Mouse (Mus musculus): ENCODE measurements around the gene Cep57. TPM values are rescaled to one million over a fixed set of nuclear protein-coding genes. Genes with fewer than 3 reads are reported as not detected.

Gene Cep57
- polyA plus RNA-seq (2015; fragmentation: Nextera tagmentation; extraction: Ambion mirVana), result 35.2 and 36.5 TPM in 2 replicates

- ATAC-seq, result peak; percentile 96
- Histone ChIP-seq H3K9ac (ENCODE audit: low read depth, low read length) (peak within 1 kb of the TSS; percentile 93), H3K4me3 (ENCODE audit: low read depth, low read length) (peak within 1 kb of the TSS; percentile 83), H3K36me3 (ENCODE audit: control insufficient read depth, insufficient read depth, low read length) (peaks cover 11% of the 10 kb centered on the region), H3K27me3 (ENCODE audit: control insufficient read depth, insufficient read depth, low read depth, low read length) (no peaks in the 10 kb centered on the region), H3K9me3 (replicated peaks; ENCODE audit: control insufficient read depth, low read length, poor library complexity, severe bottlenecking) (no peaks in the 10 kb centered on the region), H3K27ac (ENCODE audit: low read length) (peak within 1 kb of the TSS; percentile 98), H3K4me2 (ENCODE audit: low read length) (peak within 1 kb of the TSS; percentile 87), H3K4me1 (ENCODE audit: control insufficient read depth, insufficient read depth, low read length) (peaks cover 23% of the 10 kb centered on the region)
- under 1% methylated on average over 44 of the region's 44 CpGs for WGBS
These were observed at the start of gene Cep57 for GRCm38 (mm10) chr9:13826832-13827405. Gene Cep57 (minus strand): TSS chr9:13827107.

GRCm38 (mm10) chr9:13875340-13875739 is 48.4 kb upstream of the Cep57 start:
- Histone ChIP-seq H3K9me3 (replicated peaks; ENCODE audit: control insufficient read depth, low read length, poor library complexity, severe bottlenecking) (no peaks in the 10 kb centered on the region), H3K4me2 (ENCODE audit: low read length) (no peak overlapping the region), H3K4me1 (ENCODE audit: control insufficient read depth, insufficient read depth, low read length) (no peaks in the 10 kb centered on the region), H3K27me3 (ENCODE audit: control insufficient read depth, insufficient read depth, low read depth, low read length) (no peaks in the 10 kb centered on the region), H3K36me3 (ENCODE audit: control insufficient read depth, insufficient read depth, low read length) (no peaks in the 10 kb centered on the region), H3K27ac (ENCODE audit: low read length) (no peak overlapping the region), H3K9ac (ENCODE audit: low read depth, low read length) (no peak overlapping the region), H3K4me3 (ENCODE audit: low read depth, low read length) (no peak overlapping the region)
- ATAC-seq, result no peak
- WGBS, result 71% methylated on average over 2 of the region's 2 CpGs

GRCm38 (mm10) chr9:13874359-13874758 is 47.5 kb upstream of the Cep57 start:
- no peaks in the 10 kb centered on the region for H3K9me3 ChIP-seq (replicated peaks; ENCODE audit: control insufficient read depth, low read length, poor library complexity, severe bottlenecking)
- H3K4me3 ChIP-seq (ENCODE audit: low read depth, low read length), result no peak overlapping the region
- H3K27me3 ChIP-seq (ENCODE audit: control insufficient read depth, insufficient read depth, low read depth, low read length), result no peaks in the 10 kb centered on the region
- WGBS, result 45% methylated on average over 2 of the region's 2 CpGs
- H3K4me1 ChIP-seq (ENCODE audit: control insufficient read depth, insufficient read depth, low read length), result no peaks in the 10 kb centered on the region
- no peak overlapping the region for H3K27ac ChIP-seq (ENCODE audit: low read length)
- ATAC-seq, result no peak
- H3K36me3 ChIP-seq (ENCODE audit: control insufficient read depth, insufficient read depth, low read length), result no peaks in the 10 kb centered on the region
- no peak overlapping the region for H3K4me2 ChIP-seq (ENCODE audit: low read length)
- H3K9ac ChIP-seq (ENCODE audit: low read depth, low read length), result no peak overlapping the region

- no peak overlapping the region for H3K4me2 ChIP-seq (ENCODE audit: low read length)
- ATAC-seq, result no peak
- H3K36me3 ChIP-seq (ENCODE audit: control insufficient read depth, insufficient read depth, low read length), result no peaks in the 10 kb centered on the region
- no peak overlapping the region for H3K27ac ChIP-seq (ENCODE audit: low read length)
- no peaks in the 10 kb centered on the region for H3K9me3 ChIP-seq (replicated peaks; ENCODE audit: control insufficient read depth, low read length, poor library complexity, severe bottlenecking)
- WGBS, result 92% methylated on average over 7 of the region's 7 CpGs
- H3K4me1 ChIP-seq (ENCODE audit: control insufficient read depth, insufficient read depth, low read length), result no peaks in the 10 kb centered on the region
- H3K27me3 ChIP-seq (ENCODE audit: control insufficient read depth, insufficient read depth, low read depth, low read length), result no peaks in the 10 kb centered on the region
- H3K9ac ChIP-seq (ENCODE audit: low read depth, low read length), result no peak overlapping the region
- H3K4me3 ChIP-seq (ENCODE audit: low read depth, low read length), result no peak overlapping the region
These were observed 44.7 kb upstream of the Cep57 start for GRCm38 (mm10) chr9:13871631-13872030.

GRCm38 (mm10) chr9:13867646-13868045 is 40.7 kb upstream of the Cep57 start:
- Histone ChIP-seq H3K9ac (ENCODE audit: low read depth, low read length) (no peak overlapping the region), H3K4me3 (ENCODE audit: low read depth, low read length) (no peak overlapping the region), H3K4me1 (ENCODE audit: control insufficient read depth, insufficient read depth, low read length) (no peaks in the 10 kb centered on the region), H3K27ac (ENCODE audit: low read length) (no peak overlapping the region), H3K36me3 (ENCODE audit: control insufficient read depth, insufficient read depth, low read length) (no peaks in the 10 kb centered on the region), H3K9me3 (replicated peaks; ENCODE audit: control insufficient read depth, low read length, poor library complexity, severe bottlenecking) (no peaks in the 10 kb centered on the region), H3K4me2 (ENCODE audit: low read length) (no peak overlapping the region), H3K27me3 (ENCODE audit: control insufficient read depth, insufficient read depth, low read depth, low read length) (no peaks in the 10 kb centered on the region)
- ATAC-seq, result no peak
- WGBS, result 65% methylated on average over 2 of the region's 2 CpGs

GRCm38 (mm10) chr9:13856777-13857176 is 29.9 kb upstream of the Cep57 start:
- H3K9ac ChIP-seq (ENCODE audit: low read depth, low read length), result no peak overlapping the region
- 81% methylated on average over 4 of the region's 4 CpGs for WGBS

GRCm38 (mm10) chr9:13856247-13856646 is 29.3 kb upstream of the Cep57 start:
- Histone ChIP-seq H3K9ac (ENCODE audit: low read depth, low read length) (no peak overlapping the region), H3K36me3 (ENCODE audit: control insufficient read depth, insufficient read depth, low read length) (no peaks in the 10 kb centered on the region), H3K4me2 (ENCODE audit: low read length) (no peak overlapping the region), H3K4me3 (ENCODE audit: low read depth, low read length) (no peak overlapping the region), H3K9me3 (replicated peaks; ENCODE audit: control insufficient read depth, low read length, poor library complexity, severe bottlenecking) (no peaks in the 10 kb centered on the region), H3K27ac (ENCODE audit: low read length) (no peak overlapping the region), H3K4me1 (ENCODE audit: control insufficient read depth, insufficient read depth, low read length) (no peaks in the 10 kb centered on the region), H3K27me3 (ENCODE audit: control insufficient read depth, insufficient read depth, low read depth, low read length) (no peaks in the 10 kb centered on the region)
- WGBS, result 71% methylated on average over 1 of the region's 1 CpGs
- no peak for ATAC-seq

More at GRCm38 (mm10) chr9:13856777-13857176, 29.9 kb upstream of the Cep57 start:
- no peak overlapping the region for H3K27ac ChIP-seq (ENCODE audit: low read length)
- H3K9me3 ChIP-seq (replicated peaks; ENCODE audit: control insufficient read depth, low read length, poor library complexity, severe bottlenecking), result no peaks in the 10 kb centered on the region
- H3K4me3 ChIP-seq (ENCODE audit: low read depth, low read length), result no peak overlapping the region
- no peak for ATAC-seq
- H3K36me3 ChIP-seq (ENCODE audit: control insufficient read depth, insufficient read depth, low read length), result no peaks in the 10 kb centered on the region
- no peaks in the 10 kb centered on the region for H3K4me1 ChIP-seq (ENCODE audit: control insufficient read depth, insufficient read depth, low read length)
- H3K27me3 ChIP-seq (ENCODE audit: control insufficient read depth, insufficient read depth, low read depth, low read length), result no peaks in the 10 kb centered on the region
- no peak overlapping the region for H3K4me2 ChIP-seq (ENCODE audit: low read length)

GRCm38 (mm10) chr9:13853876-13854275 is 27.0 kb upstream of the Cep57 start:
- Histone ChIP-seq H3K36me3 (ENCODE audit: control insufficient read depth, insufficient read depth, low read length) (no peaks in the 10 kb centered on the region), H3K9me3 (replicated peaks; ENCODE audit: control insufficient read depth, low read length, poor library complexity, severe bottlenecking) (no peaks in the 10 kb centered on the region), H3K4me1 (ENCODE audit: control insufficient read depth, insufficient read depth, low read length) (no peaks in the 10 kb centered on the region), H3K27ac (ENCODE audit: low read length) (no peak overlapping the region), H3K9ac (ENCODE audit: low read depth, low read length) (no peak overlapping the region), H3K4me3 (ENCODE audit: low read depth, low read length) (no peak overlapping the region), H3K4me2 (ENCODE audit: low read length) (no peak overlapping the region), H3K27me3 (ENCODE audit: control insufficient read depth, insufficient read depth, low read depth, low read length) (no peaks in the 10 kb centered on the region)
- no peak for ATAC-seq
- 91% methylated on average over 3 of the region's 3 CpGs for WGBS

- no peak overlapping the region for H3K9ac ChIP-seq (ENCODE audit: low read depth, low read length)
- H3K4me2 ChIP-seq (ENCODE audit: low read length), result no peak overlapping the region
- peak; percentile 82 for ATAC-seq
- H3K4me1 ChIP-seq (ENCODE audit: control insufficient read depth, insufficient read depth, low read length), result no peaks in the 10 kb centered on the region
- H3K4me3 ChIP-seq (ENCODE audit: low read depth, low read length), result no peak overlapping the region
- peaks cover 3% of the 10 kb centered on the region; the same call in 1 of the 2 replicates for H3K36me3 ChIP-seq (ENCODE audit: control insufficient read depth, insufficient read depth, low read length)
- H3K27me3 ChIP-seq (ENCODE audit: control insufficient read depth, insufficient read depth, low read depth, low read length), result no peaks in the 10 kb centered on the region
- 80% methylated on average over 10 of the region's 10 CpGs for WGBS
- no peak overlapping the region for H3K27ac ChIP-seq (ENCODE audit: low read length)
- no peaks in the 10 kb centered on the region for H3K9me3 ChIP-seq (replicated peaks; ENCODE audit: control insufficient read depth, low read length, poor library complexity, severe bottlenecking)
These were observed 21.9 kb upstream of the Cep57 start for GRCm38 (mm10) chr9:13848481-13849480.

All from midbrain, embryonic 16.5 days (tissue).